Mouse (Mus musculus): ENCODE measurements around the gene Rxfp4. TPM values are rescaled to one million over a fixed set of nuclear protein-coding genes. Genes with fewer than 3 reads are reported as not detected.

Gene Rxfp4
- polyA plus RNA-seq, 1 experiment = 0.06 TPM

- TF ChIP-seq CTCF (conservative IDR thresholded peaks at IDR 0.05; ENCODE audit: insufficient read depth, insufficient read length, low read depth, low read length) (no peak), POLR2A (IDR thresholded peaks at IDR 0.05; ENCODE audit: low read depth, low read length) (no peak)
- no peak overlapping the region for H3K4me3 ChIP-seq (ENCODE audit: insufficient read depth, low read depth, low read length)
- no peaks in the 10 kb centered on the region for H3K4me1 ChIP-seq (ENCODE audit: control insufficient read depth, insufficient read depth, low read length)
- H3K27me3 ChIP-seq (replicated peaks; ENCODE audit: control insufficient read depth, insufficient read depth, low read length) = no peaks in the 10 kb centered on the region
- H3K27ac ChIP-seq (ENCODE audit: insufficient read depth, low read depth, low read length) = no peak overlapping the region
- WGBS = 82% methylated on average over 3 of the region's 3 CpGs
- peaks cover 15% of the 10 kb centered on the region for H3K36me3 ChIP-seq (ENCODE audit: control insufficient read depth, insufficient read depth, low read length)
- no peak for DNase-seq
Measured at GRCm38 (mm10) chr3:88647076-88647475, 5.9 kb downstream of the Rxfp4 start.

- WGBS = 65% methylated on average over 6 of the region's 6 CpGs
- TF ChIP-seq CTCF (conservative IDR thresholded peaks at IDR 0.05; ENCODE audit: insufficient read depth, insufficient read length, low read depth, low read length) = no peak
- TF ChIP-seq POLR2A (IDR thresholded peaks at IDR 0.05; ENCODE audit: low read depth, low read length) = no peak
Measured at GRCm38 (mm10) chr3:88646426-88646995, 6.4 kb downstream of the Rxfp4 start.

GRCm38 (mm10) chr3:88645937-88646336 is 7.0 kb downstream of the Rxfp4 start:
- 85% methylated on average over 12 of the region's 12 CpGs for WGBS
- TF ChIP-seq POLR2A (IDR thresholded peaks at IDR 0.05; ENCODE audit: low read depth, low read length) (no peak), CTCF (conservative IDR thresholded peaks at IDR 0.05; ENCODE audit: insufficient read depth, insufficient read length, low read depth, low read length) (no peak)
- DNase-seq = no peak
- H3K27ac ChIP-seq (ENCODE audit: insufficient read depth, low read depth, low read length) = no peak overlapping the region
- peaks cover 16% of the 10 kb centered on the region for H3K36me3 ChIP-seq (ENCODE audit: control insufficient read depth, insufficient read depth, low read length)
- 0 out of 2 replicates have a peak, but pooled peaks cover 3% of the 10 kb centered on the region for H3K4me1 ChIP-seq (ENCODE audit: control insufficient read depth, insufficient read depth, low read length)
- H3K4me3 ChIP-seq (ENCODE audit: insufficient read depth, low read depth, low read length) = no peak overlapping the region
- no peaks in the 10 kb centered on the region for H3K27me3 ChIP-seq (replicated peaks; ENCODE audit: control insufficient read depth, insufficient read depth, low read length)

More at GRCm38 (mm10) chr3:88646426-88646995, 6.4 kb downstream of the Rxfp4 start:
- DNase-seq = no peak
- Histone ChIP-seq H3K27ac (ENCODE audit: insufficient read depth, low read depth, low read length) (no peak overlapping the region), H3K4me1 (ENCODE audit: control insufficient read depth, insufficient read depth, low read length) (0 out of 2 replicates have a peak, but pooled peaks cover under 1% of the 10 kb centered on the region), H3K36me3 (ENCODE audit: control insufficient read depth, insufficient read depth, low read length) (peaks cover 15% of the 10 kb centered on the region), H3K27me3 (replicated peaks; ENCODE audit: control insufficient read depth, insufficient read depth, low read length) (no peaks in the 10 kb centered on the region), H3K4me3 (ENCODE audit: insufficient read depth, low read depth, low read length) (no peak overlapping the region)

GRCm38 (mm10) chr3:88643078-88643477 is 9.9 kb downstream of the Rxfp4 start:
- H3K4me1 ChIP-seq (ENCODE audit: control insufficient read depth, insufficient read depth, low read length) = 0 out of 2 replicates have a peak, but pooled peaks cover 3% of the 10 kb centered on the region
- H3K27ac ChIP-seq (ENCODE audit: insufficient read depth, low read depth, low read length) = no peak overlapping the region
- TF ChIP-seq CTCF (conservative IDR thresholded peaks at IDR 0.05; ENCODE audit: insufficient read depth, insufficient read length, low read depth, low read length) = no peak
- TF ChIP-seq POLR2A (IDR thresholded peaks at IDR 0.05; ENCODE audit: low read depth, low read length) = no peak
- no peaks in the 10 kb centered on the region for H3K27me3 ChIP-seq (replicated peaks; ENCODE audit: control insufficient read depth, insufficient read depth, low read length)
- peaks cover 21% of the 10 kb centered on the region for H3K36me3 ChIP-seq (ENCODE audit: control insufficient read depth, insufficient read depth, low read length)
- DNase-seq = no peak
- 83% methylated on average over 5 of the region's 5 CpGs for WGBS
- H3K4me3 ChIP-seq (ENCODE audit: insufficient read depth, low read depth, low read length) = no peak overlapping the region

DNA sequence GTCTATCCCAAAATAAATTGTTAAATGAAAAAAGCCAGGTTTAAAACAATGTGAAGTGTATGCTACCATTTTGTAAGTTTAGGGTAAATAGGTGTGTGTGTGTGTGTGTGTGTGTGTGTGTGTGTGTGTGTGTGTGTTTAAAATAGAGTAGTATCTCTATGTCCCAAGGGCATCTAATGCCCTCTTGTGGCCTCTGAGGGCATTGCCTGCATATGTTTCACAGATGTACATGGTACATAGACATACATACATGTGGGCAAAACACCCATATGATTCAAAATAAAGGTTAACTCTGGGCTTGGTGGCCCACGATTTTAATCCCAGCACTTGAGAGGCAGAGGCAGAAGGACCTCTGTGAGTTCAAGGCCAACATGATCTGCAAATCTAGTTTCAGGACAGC is 12.3 kb downstream of the Rxfp4 start:
- no peak overlapping the region for H3K4me3 ChIP-seq (ENCODE audit: insufficient read depth, low read depth, low read length)
- no peaks in the 10 kb centered on the region for H3K27me3 ChIP-seq (replicated peaks; ENCODE audit: control insufficient read depth, insufficient read depth, low read length)
- 61% methylated on average over 1 of the region's 1 CpGs for WGBS
- H3K27ac ChIP-seq (ENCODE audit: insufficient read depth, low read depth, low read length) = no peak overlapping the region
- peaks cover 28% of the 10 kb centered on the region for H3K36me3 ChIP-seq (ENCODE audit: control insufficient read depth, insufficient read depth, low read length)
- H3K4me1 ChIP-seq (ENCODE audit: control insufficient read depth, insufficient read depth, low read length) = 0 out of 2 replicates have a peak, but pooled peaks cover 3% of the 10 kb centered on the region
- peak; percentile 72 for DNase-seq
- no peak for TF ChIP-seq POLR2A (IDR thresholded peaks at IDR 0.05; ENCODE audit: low read depth, low read length)
- TF ChIP-seq CTCF (conservative IDR thresholded peaks at IDR 0.05; ENCODE audit: insufficient read depth, insufficient read length, low read depth, low read length) = peak; percentile 39

DNA sequence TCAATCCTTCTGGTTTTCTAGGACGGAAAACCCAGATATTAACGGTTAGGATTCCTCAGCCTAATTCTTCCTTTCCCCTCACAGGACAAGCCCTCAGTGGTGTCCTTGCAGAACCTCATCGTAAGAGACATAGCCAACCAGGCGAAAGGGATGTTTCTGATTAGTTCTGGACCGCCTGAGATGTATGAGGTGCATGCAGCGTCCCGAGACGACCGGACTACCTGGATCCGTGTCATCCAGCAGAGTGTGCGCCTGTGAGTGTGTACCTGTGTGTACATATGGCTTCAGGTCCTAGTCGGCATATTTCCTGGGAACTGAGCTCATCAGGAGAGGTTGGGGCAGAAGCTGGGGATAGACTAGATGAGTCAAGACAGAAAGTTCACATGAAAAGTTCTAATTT is 13.7 kb downstream of the Rxfp4 start:
- Histone ChIP-seq H3K27me3 (replicated peaks; ENCODE audit: control insufficient read depth, insufficient read depth, low read length) (no peaks in the 10 kb centered on the region), H3K4me3 (ENCODE audit: insufficient read depth, low read depth, low read length) (no peak overlapping the region), H3K4me1 (ENCODE audit: control insufficient read depth, insufficient read depth, low read length) (0 out of 2 replicates have a peak, but pooled peaks cover 3% of the 10 kb centered on the region), H3K36me3 (ENCODE audit: control insufficient read depth, insufficient read depth, low read length) (peaks cover 30% of the 10 kb centered on the region), H3K27ac (ENCODE audit: insufficient read depth, low read depth, low read length) (no peak overlapping the region)
- no peak for TF ChIP-seq CTCF (conservative IDR thresholded peaks at IDR 0.05; ENCODE audit: insufficient read depth, insufficient read length, low read depth, low read length)
- TF ChIP-seq POLR2A (IDR thresholded peaks at IDR 0.05; ENCODE audit: low read depth, low read length) = no peak
- DNase-seq = no peak
- WGBS = 95% methylated on average over 12 of the region's 12 CpGs

GRCm38 (mm10) chr3:88637134-88637533 is 15.8 kb downstream of the Rxfp4 start:
- 95% methylated on average over 5 of the region's 5 CpGs for WGBS
- no peaks in the 10 kb centered on the region for H3K27me3 ChIP-seq (replicated peaks; ENCODE audit: control insufficient read depth, insufficient read depth, low read length)
- no peak overlapping the region for H3K27ac ChIP-seq (ENCODE audit: insufficient read depth, low read depth, low read length)
- peaks cover 21% of the 10 kb centered on the region for H3K36me3 ChIP-seq (ENCODE audit: control insufficient read depth, insufficient read depth, low read length)
- no peak for DNase-seq
- TF ChIP-seq CTCF (conservative IDR thresholded peaks at IDR 0.05; ENCODE audit: insufficient read depth, insufficient read length, low read depth, low read length) = no peak
- no peak for TF ChIP-seq POLR2A (IDR thresholded peaks at IDR 0.05; ENCODE audit: low read depth, low read length)
- H3K4me3 ChIP-seq (ENCODE audit: insufficient read depth, low read depth, low read length) = no peak overlapping the region
- 0 out of 2 replicates have a peak, but pooled peaks cover 3% of the 10 kb centered on the region for H3K4me1 ChIP-seq (ENCODE audit: control insufficient read depth, insufficient read depth, low read length)

Measured in kidney, adult 2 months (tissue).